Comparison of ENCODE assay signal across 11 mouse cellular contexts in genomic region chr3:131046412-131046811, GRCm38 (mm10).
DNase-seq lines count a peak whose midpoint lies in the region; ATAC-seq and TF ChIP-seq lines count a peak whose summit lies in the region.
"Had no signal": no experiment of that assay in that cellular context is flagged by ENCODE, and none has a peak within 500 bp of the region (broad histone marks: within the 10 kb centered on the region; RNA-seq: fewer than 3 reads in every experiment).

No protein-coding gene starts in this region.

- H3K4me3 ChIP-seq in hindbrain, postnatal 0 days (ENCODE audit: low read length), result no peak overlapping the region
- no peak overlapping the region for H3K4me3 ChIP-seq in hindbrain, embryonic 11.5 days (ENCODE audit: low read depth, low read length)
- H3K4me3 ChIP-seq: midbrain, embryonic 15.5 days had no signal

- H3K36me3 ChIP-seq in hindbrain, postnatal 0 days (ENCODE audit: insufficient read depth, low read length), result no peaks in the 10 kb centered on the region
- no peaks in the 10 kb centered on the region for H3K36me3 ChIP-seq in hindbrain, embryonic 11.5 days (ENCODE audit: control insufficient read depth, insufficient read depth, low read length)
- H3K36me3 ChIP-seq: midbrain, embryonic 15.5 days had no signal

- no peaks in the 10 kb centered on the region for H3K4me1 ChIP-seq in hindbrain, postnatal 0 days (ENCODE audit: insufficient read depth, low read length)
- no peaks in the 10 kb centered on the region for H3K4me1 ChIP-seq in hindbrain, embryonic 11.5 days (replicated peaks; ENCODE audit: control insufficient read depth, insufficient read depth, low read length)
- H3K4me1 ChIP-seq: midbrain, embryonic 15.5 days had no signal

- H3K9me3 ChIP-seq in hindbrain, postnatal 0 days (ENCODE audit: low read length), result no peaks in the 10 kb centered on the region
- no peaks in the 10 kb centered on the region for H3K9me3 ChIP-seq in hindbrain, embryonic 11.5 days (ENCODE audit: control insufficient read depth, low read length)
- H3K9me3 ChIP-seq: midbrain, embryonic 15.5 days had no signal

- no peaks in the 10 kb centered on the region for H3K27me3 ChIP-seq in hindbrain, postnatal 0 days (ENCODE audit: insufficient read depth, low read length)
- no peaks in the 10 kb centered on the region for H3K27me3 ChIP-seq in hindbrain, embryonic 11.5 days (ENCODE audit: control insufficient read depth, insufficient read depth, low read length)
- H3K27me3 ChIP-seq: midbrain, embryonic 15.5 days had no signal

- peak; percentile 55; the same call in 1 of the 2 replicates for ATAC-seq in hindbrain, postnatal 0 days
- no peak for ATAC-seq in hindbrain, embryonic 11.5 days (ENCODE audit: low FRiP score)
- ATAC-seq: midbrain, embryonic 15.5 days had no signal

- no peak for TF ChIP-seq CTCF in hindbrain, postnatal 0 days (IDR thresholded peaks at IDR 0.05; ENCODE audit: low read depth)

- WGBS in hindbrain, postnatal 0 days, result 67% methylated on average over 5 of the region's 5 CpGs
- WGBS in hindbrain, embryonic 11.5 days, result 86% methylated on average over 5 of the region's 5 CpGs

- H3K4me2 ChIP-seq in hindbrain, postnatal 0 days (ENCODE audit: low read depth, low read length), result no peak overlapping the region
- no peak overlapping the region for H3K4me2 ChIP-seq in hindbrain, embryonic 11.5 days (replicated peaks; ENCODE audit: low read depth, low read length)
- H3K4me2 ChIP-seq: midbrain, embryonic 15.5 days had no signal

- no peak overlapping the region for H3K9ac ChIP-seq in hindbrain, postnatal 0 days (replicated peaks; ENCODE audit: low read length)
- no peak overlapping the region for H3K9ac ChIP-seq in hindbrain, embryonic 11.5 days (ENCODE audit: low read depth, low read length)
- H3K9ac ChIP-seq: midbrain, embryonic 15.5 days had no signal

- no peak overlapping the region for H3K27ac ChIP-seq in hindbrain, postnatal 0 days
- no peak overlapping the region for H3K27ac ChIP-seq in hindbrain, embryonic 11.5 days (ENCODE audit: low read depth, low read length)
- H3K27ac ChIP-seq: midbrain, embryonic 15.5 days had no signal

- peak; percentile 73 for DNase-seq in adrenal gland, postnatal 10 days
- DNase-seq in adrenal gland, adult 8-10 months, result no peak
- DNase-seq in hindbrain, postnatal 0 days (ENCODE audit: low spot score), result peak; percentile 55
- no peak for DNase-seq in hindbrain, embryonic 11.5 days (ENCODE audit: low spot score)
- peak; percentile 52 for DNase-seq in urinary bladder, postnatal 14 days (ENCODE audit: low spot score)
- DNase-seq in urinary bladder, postnatal 4 days (ENCODE audit: low spot score in 2 of 2), result no peak
- no peak for DNase-seq in retina, embryonic 14.5 days (ENCODE audit: low spot score)
- DNase-seq in natural killer cell, adult 2 months (ENCODE audit: low spot score in 2 of 2), result no peak
- DNase-seq: liver; retina, postnatal 1 day had no signal

Comparison
In these comparisons a context has a peak if more than half of its experiments do, and no peak if none do; other contexts are left out.
1. DNase-seq: peak in adrenal gland, postnatal 10 days (single experiment), hindbrain, postnatal 0 days (single experiment) and urinary bladder, postnatal 14 days (single experiment); none in adrenal gland, adult 8-10 months (single experiment), hindbrain, embryonic 11.5 days (single experiment), urinary bladder, postnatal 4 days (0 of 2), retina, embryonic 14.5 days (single experiment) and natural killer cell, adult 2 months (0 of 2).